Mouse (Mus musculus): ENCODE results near the gene Trh.

- TF ChIP-seq CHD2 (IDR thresholded peaks at IDR 0.05; ENCODE audit: low read depth, low read length) = no peak
- no peak for TF ChIP-seq MAFK (IDR thresholded peaks at IDR 0.05; ENCODE audit: insufficient read depth, low read depth, low read length)
- no peak for TF ChIP-seq ZC3H11A (IDR thresholded peaks at IDR 0.05; ENCODE audit: borderline replicate concordance, low read depth, low read length)
- TF ChIP-seq HCFC1 (IDR thresholded peaks at IDR 0.05; ENCODE audit: borderline replicate concordance, insufficient read depth, low read length) = no peak
Observed at GRCm38 (mm10) chr6:92247215-92247919, 2.9 kb upstream of the Trh start.

Data from ES-E14 (cell line).